Mouse (Mus musculus) activated CD4-positive, CD25-positive, alpha-beta regulatory T cell, adult 4 months (primary cell): ENCODE measurements around the gene Elp4. TPM values are rescaled to one million over a fixed set of nuclear protein-coding genes. Genes with fewer than 3 reads are reported as not detected.

Experiments used
- ATAC-seq: one replicate; pipeline ENCODE4 v1.8.0; 2017
- polyA plus RNA-seq, 2 experiments: library from polyadenylated mRNA; unstranded; fragments of 100-300 nt; shearing (Covaris generic); gene quantifications; one replicate each; pipeline ENCODE4 v1.2.1; 2017

Gene Elp4
- polyA plus RNA-seq, 2 experiments from 2014 or later = 10.4 to 12.7 TPM

- ATAC-seq = no peak
These were observed 234.3 kb downstream of the Elp4 start for GRCm38 (mm10) chr2:105669881-105670730.

- ATAC-seq = no peak
These were observed 234.9 kb downstream of the Elp4 start for GRCm38 (mm10) chr2:105669371-105669861.

GRCm38 (mm10) chr2:105668271-105669270 lies 235.8 kb downstream of the Elp4 start, which contains the start of gene Pax6:
Pax6 (plus strand) TSS chr2:105668900.
- no peak for ATAC-seq

DNA sequence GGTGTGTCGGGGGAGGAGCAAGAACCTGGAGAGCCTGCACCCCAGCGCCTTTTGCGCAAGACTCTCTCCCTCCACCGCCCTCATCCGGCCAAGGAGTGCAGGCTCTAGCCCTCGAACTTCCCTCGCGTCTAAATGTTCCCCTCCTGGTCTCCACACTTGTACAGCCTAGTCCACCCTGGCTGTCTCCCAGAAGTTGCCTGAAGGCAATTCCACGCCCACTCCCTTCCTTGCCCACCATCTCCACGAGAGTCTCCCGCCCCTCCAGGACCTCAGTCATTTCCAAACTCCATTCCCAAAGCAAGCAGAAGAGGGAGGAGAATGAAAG lies 236.8 kb downstream of the Elp4 start:
- ATAC-seq = no peak

- ATAC-seq = no peak
These were observed 237.4 kb downstream of the Elp4 start for GRCm38 (mm10) chr2:105666763-105667625.

DNA sequence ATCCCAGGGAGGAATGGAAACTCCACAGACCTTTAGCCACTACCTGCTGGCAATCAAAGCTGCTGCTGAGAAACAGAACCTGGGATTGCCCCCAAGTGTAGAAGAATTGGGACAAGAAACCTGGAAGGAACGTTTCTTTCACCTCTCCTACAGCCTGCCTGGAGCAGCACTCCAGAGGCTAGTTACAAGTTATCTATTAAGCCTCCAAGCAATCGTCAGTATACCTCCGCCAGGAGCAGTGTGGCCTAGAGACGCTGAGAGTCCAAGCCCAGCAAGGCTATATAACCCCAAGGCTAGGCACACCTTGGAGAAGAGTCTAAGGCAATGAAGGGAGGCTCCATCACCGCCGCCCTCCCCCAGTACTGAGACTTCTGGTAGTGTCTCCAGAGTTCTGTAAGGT lies 238.0 kb downstream of the Elp4 start:
- ATAC-seq = no peak

GRCm38 (mm10) chr2:105665491-105666250 lies 238.7 kb downstream of the Elp4 start:
- no peak for ATAC-seq

DNA sequence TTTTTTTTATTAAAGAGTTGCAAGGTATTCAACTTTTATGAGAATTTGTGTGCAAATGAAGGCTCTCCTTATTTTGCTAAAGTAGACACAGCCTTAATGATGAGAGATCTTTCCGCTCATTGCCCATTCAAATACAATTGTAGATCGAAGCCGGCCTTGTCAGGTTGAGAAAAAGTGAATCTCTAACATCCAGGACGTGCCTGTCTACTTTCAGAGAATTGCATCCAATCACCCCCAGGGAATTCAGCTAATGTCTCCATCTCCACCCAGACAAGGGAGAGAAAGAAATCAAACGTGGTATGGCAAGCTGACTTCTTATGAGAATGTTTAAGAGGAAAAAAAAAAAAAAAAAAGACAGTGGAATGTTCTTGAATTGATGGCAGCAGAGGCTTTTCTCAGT lies 239.4 kb downstream of the Elp4 start:
- ATAC-seq = no peak

- ATAC-seq = no peak
These were observed 241.3 kb downstream of the Elp4 start for GRCm38 (mm10) chr2:105663101-105663511.

DNA sequence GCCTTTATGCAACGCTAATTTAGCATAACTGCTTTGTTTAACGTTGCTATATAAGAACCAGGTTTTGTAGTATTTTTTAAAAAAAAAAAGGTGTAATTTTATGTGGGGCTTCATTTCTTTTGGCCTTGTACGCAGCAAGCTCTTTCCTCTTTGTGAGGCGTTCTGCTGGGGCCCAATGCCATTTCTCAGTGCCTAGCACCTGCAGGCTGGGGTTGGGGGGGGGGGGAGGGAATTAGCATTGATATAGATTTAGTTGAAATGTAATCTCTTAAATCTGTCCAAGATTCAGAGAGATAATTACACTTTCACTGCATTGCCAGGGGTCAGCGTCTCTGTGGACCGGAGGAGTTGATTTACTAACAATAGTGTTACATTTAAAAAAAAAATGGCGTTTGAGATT lies 241.8 kb downstream of the Elp4 start:
- no peak for ATAC-seq

GRCm38 (mm10) chr2:105662121-105662520 lies 242.2 kb downstream of the Elp4 start:
- ATAC-seq = no peak

DNA sequence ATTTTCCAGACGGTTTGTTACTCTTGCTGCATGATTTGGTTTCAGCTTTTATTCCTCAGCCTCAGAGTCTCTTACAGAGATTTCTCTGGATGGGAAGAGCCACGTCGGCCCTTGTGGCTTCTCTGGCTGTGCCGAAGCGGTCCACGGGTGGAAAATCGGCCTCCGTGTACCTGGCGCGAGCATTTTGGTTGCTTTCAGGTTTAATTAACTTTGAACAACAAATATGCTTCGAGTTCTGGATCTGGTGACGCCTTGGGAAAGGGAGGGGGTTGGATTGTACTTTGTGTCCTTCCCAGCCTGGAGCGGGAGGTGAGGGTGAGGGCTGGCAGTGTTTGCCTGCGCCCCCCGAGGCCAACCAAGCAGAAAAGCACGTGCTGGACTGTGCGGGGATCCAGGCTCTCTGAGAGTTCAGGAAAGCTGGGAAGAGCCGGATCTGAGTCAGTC lies 242.7 kb downstream of the Elp4 start:
- no peak for ATAC-seq

GRCm38 (mm10) chr2:105660874-105661622 lies 243.3 kb downstream of the Elp4 start:
- ATAC-seq = no peak

- ATAC-seq = no peak
These were observed 244.2 kb downstream of the Elp4 start for GRCm38 (mm10) chr2:105659926-105660873.

GRCm38 (mm10) chr2:105659350-105659749 lies 245.0 kb downstream of the Elp4 start:
- ATAC-seq = no peak

DNA sequence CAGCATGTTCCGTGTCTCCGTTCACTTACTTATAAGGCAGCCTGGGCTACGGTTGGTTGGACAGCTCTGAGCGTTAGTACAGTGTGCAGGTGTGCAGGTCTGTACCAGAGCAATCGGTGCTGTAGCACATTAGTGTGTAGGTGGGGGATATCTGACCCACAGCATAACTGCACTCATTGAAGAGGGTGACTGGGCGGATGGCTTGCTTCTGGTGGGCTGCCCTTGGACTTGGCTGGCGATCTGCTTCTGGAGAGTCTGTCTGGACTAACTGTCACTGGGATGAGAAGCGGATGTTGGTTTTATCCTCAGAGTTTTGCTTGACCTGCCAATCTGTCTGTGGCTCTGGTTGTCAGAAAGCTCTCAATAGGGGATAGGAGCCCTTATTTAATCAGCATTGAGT lies 247.9 kb downstream of the Elp4 start:
- ATAC-seq = no peak
